Mouse (Mus musculus) heart, embryonic 16.5 days (tissue): ENCODE measurements around the gene Synm. TPM values are rescaled to one million over a fixed set of nuclear protein-coding genes. Genes with fewer than 3 reads are reported as not detected.

Experiments used
- ATAC-seq: fragments of 200-750 bp; cut with Nextera tagmentation; replicated peaks from 2 replicates; pipeline ENCODE4 v1.8.0; 2017; ENCODE audit warnings: moderate number of reproducible peaks; ENCODE audit not compliant: insufficient read depth, low FRiP score; ENCODE audit errors: extremely low read depth
- H3K27ac ChIP-seq: fragments of 300-500 bp; sonication (generic); 2 replicates; pipeline ENCODE4 v1.5.1; 2014; ENCODE audit warnings: mild to moderate bottlenecking, low read length, control low read depth, moderate library complexity
- H3K27me3 ChIP-seq: fragments of 300-500 bp; sonication (generic); 2 replicates; pipeline ENCODE4 v1.6.1; 2014; ENCODE audit warnings: low read length, mixed read lengths; ENCODE audit not compliant: control insufficient read depth, insufficient read depth
- H3K36me3 ChIP-seq: fragments of 300-500 bp; sonication (generic); 2 replicates; pipeline ENCODE4 v1.6.1; 2014; ENCODE audit not compliant: control insufficient read depth, insufficient read depth
- H3K4me1 ChIP-seq: fragments of 300-500 bp; sonication (generic); 2 replicates; pipeline ENCODE4 v1.6.1; 2014; ENCODE audit warnings: low read length, mixed read lengths; ENCODE audit not compliant: control insufficient read depth, insufficient read depth
- H3K4me2 ChIP-seq: fragments of 300-500 bp; sonication (generic); 2 replicates; pipeline ENCODE4 v1.6.1; 2014; ENCODE audit warnings: low read depth, mild to moderate bottlenecking, control low read depth, low read length
- H3K4me3 ChIP-seq: fragments of 300-500 bp; sonication (generic); 2 replicates; pipeline ENCODE4 v1.5.1; 2014; ENCODE audit warnings: mild to moderate bottlenecking, control low read depth, low read length
- H3K9ac ChIP-seq: fragments of 300-500 bp; sonication (generic); 2 replicates; pipeline ENCODE4 v1.6.1; 2014; ENCODE audit warnings: low read length, control low read depth
- H3K9me3 ChIP-seq: fragments of 300-500 bp; sonication (generic); replicated peaks from 2 replicates; pipeline ENCODE4 v1.6.1; 2016; ENCODE audit warnings: low read length; ENCODE audit not compliant: control insufficient read depth
- WGBS: fragments of 180-500 bp; shearing (Covaris S2); extraction: QIAGEN DNeasy Blood & Tissue Kit; methylation state at CpG from one replicate; pipeline ENCODE4 v1.1.7; 2014; 5-methylcytosine and 5-hydroxymethylcytosine counted together
- polyA plus RNA-seq: library from polyadenylated mRNA; unstranded; fragments of >200 nt; fragmentation: Nextera tagmentation; extraction: Ambion mirVana; gene quantifications from 2 replicates; pipeline ENCODE4 v1.2.1, GENCODE M21; 2015

Gene Synm
- polyA plus RNA-seq, 1 experiment from 2014 or later = 3.8 TPM

- Histone ChIP-seq H3K27ac (no peak overlapping the region), H3K4me1 (peaks cover 9% of the 10 kb centered on the region), H3K9me3 (no peaks in the 10 kb centered on the region), H3K27me3 (peaks cover 13% of the 10 kb centered on the region), H3K4me3 (peak overlapping the region; percentile 75), H3K9ac (peak overlapping the region; percentile 76), H3K36me3 (no peaks in the 10 kb centered on the region), H3K4me2 (peak overlapping the region; percentile 100)
- WGBS = 2% methylated on average over 19 of the region's 19 CpGs
- peak; percentile 4; the same call in 1 of the 2 replicates for ATAC-seq
Observed at GRCm38 (mm10) chr7:67758506-67758857, 1.1 kb downstream of the Synm start.

GRCm38 (mm10) chr7:67756636-67757035, 2.9 kb downstream of the Synm start:
- Histone ChIP-seq H3K4me1 (peaks cover 9% of the 10 kb centered on the region), H3K36me3 (no peaks in the 10 kb centered on the region), H3K4me2 (no peak overlapping the region), H3K9ac (no peak overlapping the region), H3K9me3 (no peaks in the 10 kb centered on the region), H3K27me3 (peaks cover 13% of the 10 kb centered on the region), H3K4me3 (no peak overlapping the region), H3K27ac (no peak overlapping the region)
- WGBS = 85% methylated on average over 5 of the region's 5 CpGs
- no peak for ATAC-seq

GRCm38 (mm10) chr7:67755366-67755765, 4.2 kb downstream of the Synm start:
- ATAC-seq = no peak
- WGBS = 87% methylated on average over 7 of the region's 7 CpGs
- Histone ChIP-seq H3K4me1 (peaks cover 9% of the 10 kb centered on the region), H3K9ac (no peak overlapping the region), H3K4me3 (no peak overlapping the region), H3K27me3 (peaks cover 8% of the 10 kb centered on the region), H3K36me3 (no peaks in the 10 kb centered on the region), H3K27ac (no peak overlapping the region), H3K4me2 (no peak overlapping the region), H3K9me3 (no peaks in the 10 kb centered on the region)

GRCm38 (mm10) chr7:67754606-67755005, 4.9 kb downstream of the Synm start:
- Histone ChIP-seq H3K9ac (no peak overlapping the region), H3K9me3 (no peaks in the 10 kb centered on the region), H3K27ac (no peak overlapping the region), H3K36me3 (no peaks in the 10 kb centered on the region), H3K27me3 (peaks cover 6% of the 10 kb centered on the region; the same call in 1 of the 2 replicates), H3K4me3 (no peak overlapping the region), H3K4me2 (no peak overlapping the region), H3K4me1 (peaks cover 7% of the 10 kb centered on the region; the same call in 1 of the 2 replicates)
- WGBS = 55% methylated on average over 11 of the region's 11 CpGs
- ATAC-seq = no peak

- Histone ChIP-seq H3K9ac (no peak overlapping the region), H3K4me3 (no peak overlapping the region), H3K9me3 (no peaks in the 10 kb centered on the region), H3K4me2 (no peak overlapping the region), H3K36me3 (no peaks in the 10 kb centered on the region), H3K4me1 (no peaks in the 10 kb centered on the region), H3K27ac (no peak overlapping the region), H3K27me3 (no peaks in the 10 kb centered on the region)
- 69% methylated on average over 4 of the region's 4 CpGs for whole genome bisulfite sequencing
- no peak for ATAC-seq
Observed at GRCm38 (mm10) chr7:67749441-67750239, 9.9 kb downstream of the Synm start.

GRCm38 (mm10) chr7:67747731-67748305, 11.7 kb downstream of the Synm start:
- H3K4me3 ChIP-seq = no peak overlapping the region
- H3K27me3 ChIP-seq = no peaks in the 10 kb centered on the region
- H3K9me3 ChIP-seq = no peaks in the 10 kb centered on the region
- H3K27ac ChIP-seq = no peak overlapping the region
- H3K4me2 ChIP-seq = no peak overlapping the region
- WGBS = 84% methylated on average over 4 of the region's 4 CpGs
- H3K9ac ChIP-seq = no peak overlapping the region
- no peak for ATAC-seq
- no peaks in the 10 kb centered on the region for H3K4me1 ChIP-seq
- H3K36me3 ChIP-seq = no peaks in the 10 kb centered on the region

- Histone ChIP-seq H3K9ac (no peak overlapping the region), H3K27me3 (no peaks in the 10 kb centered on the region), H3K4me3 (no peak overlapping the region), H3K36me3 (no peaks in the 10 kb centered on the region), H3K4me1 (peaks cover 18% of the 10 kb centered on the region), H3K27ac (peak overlapping the region; percentile 56), H3K9me3 (no peaks in the 10 kb centered on the region), H3K4me2 (no peak overlapping the region)
- ATAC-seq = peak; percentile 79
- 38% methylated on average over 7 of the region's 7 CpGs for WGBS
Observed at GRCm38 (mm10) chr7:67741706-67742105, 17.8 kb downstream of the Synm start.

GRCm38 (mm10) chr7:67740796-67741195, 18.7 kb downstream of the Synm start:
- Histone ChIP-seq H3K4me1 (peaks cover 18% of the 10 kb centered on the region), H3K27ac (peak overlapping the region; percentile 44; the same call in 1 of the 2 replicates), H3K27me3 (no peaks in the 10 kb centered on the region), H3K4me2 (no peak overlapping the region), H3K9ac (no peak overlapping the region), H3K4me3 (no peak overlapping the region), H3K36me3 (no peaks in the 10 kb centered on the region), H3K9me3 (no peaks in the 10 kb centered on the region)
- 61% methylated on average over 5 of the region's 5 CpGs for WGBS
- no peak for ATAC-seq

GRCm38 (mm10) chr7:67740382-67740781, 19.2 kb downstream of the Synm start:
- ATAC-seq = no peak
- H3K4me1 ChIP-seq = peaks cover 18% of the 10 kb centered on the region
- H3K27me3 ChIP-seq = no peaks in the 10 kb centered on the region
- H3K27ac ChIP-seq = no peak overlapping the region
- no peaks in the 10 kb centered on the region for H3K9me3 ChIP-seq
- H3K4me3 ChIP-seq = no peak overlapping the region
- WGBS = 88% methylated on average over 4 of the region's 4 CpGs
- H3K9ac ChIP-seq = no peak overlapping the region
- H3K36me3 ChIP-seq = no peaks in the 10 kb centered on the region
- no peak overlapping the region for H3K4me2 ChIP-seq
